Mouse (Mus musculus) retina, postnatal 1 day (tissue): ENCODE data around the gene Timp2.
"Not testable (repeated sequence)": the region's sequence is repeated elsewhere in the genome, so short reads cannot be mapped to it uniquely, and the experiment has no call there.

Experiments
- DNase-seq: peaks from one replicate; pipeline ENCODE4 v3.0.0-alpha.2; 2012

Gene Timp2

DNA sequence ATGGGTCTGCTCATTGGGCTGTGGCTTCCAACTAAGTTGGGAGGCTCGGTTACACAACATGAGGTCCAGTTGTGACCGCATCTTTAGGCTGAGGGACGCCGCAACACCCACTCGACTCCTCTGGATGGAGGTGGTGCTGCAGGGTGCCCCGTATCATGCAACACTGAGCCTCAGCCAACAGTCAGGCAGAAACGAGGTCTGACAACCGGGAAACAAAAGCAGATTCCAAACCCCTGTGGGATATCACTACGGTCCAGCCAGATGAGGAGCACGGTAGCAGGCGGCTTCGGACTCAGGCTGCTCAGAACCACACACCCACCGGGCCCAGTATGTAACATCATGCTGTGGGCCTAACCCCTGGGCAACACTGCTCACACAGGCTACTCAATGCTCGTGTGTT, 25.2 kb downstream of the Timp2 start:
- DNase-seq, result no peak

DNA sequence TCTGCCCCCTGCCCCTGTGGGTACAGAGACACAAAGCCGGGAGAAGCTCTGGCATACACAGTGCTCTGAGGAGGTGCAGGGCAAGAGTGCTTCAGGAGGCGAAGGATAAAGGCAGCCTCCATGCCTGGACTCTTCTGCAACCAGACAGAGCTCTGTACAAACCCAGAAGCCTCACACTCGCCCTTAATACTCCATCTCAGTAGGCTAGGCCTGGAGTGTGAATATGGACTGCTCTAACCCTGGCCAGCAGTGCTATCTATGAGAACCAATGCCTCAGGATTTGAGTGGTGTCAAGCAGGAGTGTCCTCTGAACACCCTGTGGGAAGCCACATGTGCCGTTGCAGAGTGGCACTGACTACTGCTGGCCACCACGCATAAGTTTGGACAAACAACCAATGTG, 26.6 kb downstream of the Timp2 start:
- DNase-seq, result no peak

DNA sequence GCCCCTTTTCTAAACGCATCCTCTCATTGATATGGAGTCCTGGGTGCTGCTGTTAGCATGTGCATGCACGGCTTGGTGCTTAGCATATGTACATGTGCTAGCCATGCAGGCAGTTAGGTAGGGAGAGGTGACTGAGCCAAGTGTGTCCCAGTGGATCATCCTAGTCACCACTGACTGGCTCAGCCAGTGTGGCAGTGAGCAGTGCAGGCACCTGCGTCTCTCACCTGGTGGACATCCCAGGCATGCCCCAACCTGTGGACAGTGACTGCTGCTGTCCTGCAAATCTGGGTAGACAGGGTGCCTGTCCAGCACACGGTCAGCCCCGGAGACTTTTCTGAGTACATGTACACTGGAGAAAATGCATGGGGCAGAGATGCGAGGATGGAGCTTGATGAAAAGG, 27.0 kb downstream of the Timp2 start:
- DNase-seq, result no peak

DNA sequence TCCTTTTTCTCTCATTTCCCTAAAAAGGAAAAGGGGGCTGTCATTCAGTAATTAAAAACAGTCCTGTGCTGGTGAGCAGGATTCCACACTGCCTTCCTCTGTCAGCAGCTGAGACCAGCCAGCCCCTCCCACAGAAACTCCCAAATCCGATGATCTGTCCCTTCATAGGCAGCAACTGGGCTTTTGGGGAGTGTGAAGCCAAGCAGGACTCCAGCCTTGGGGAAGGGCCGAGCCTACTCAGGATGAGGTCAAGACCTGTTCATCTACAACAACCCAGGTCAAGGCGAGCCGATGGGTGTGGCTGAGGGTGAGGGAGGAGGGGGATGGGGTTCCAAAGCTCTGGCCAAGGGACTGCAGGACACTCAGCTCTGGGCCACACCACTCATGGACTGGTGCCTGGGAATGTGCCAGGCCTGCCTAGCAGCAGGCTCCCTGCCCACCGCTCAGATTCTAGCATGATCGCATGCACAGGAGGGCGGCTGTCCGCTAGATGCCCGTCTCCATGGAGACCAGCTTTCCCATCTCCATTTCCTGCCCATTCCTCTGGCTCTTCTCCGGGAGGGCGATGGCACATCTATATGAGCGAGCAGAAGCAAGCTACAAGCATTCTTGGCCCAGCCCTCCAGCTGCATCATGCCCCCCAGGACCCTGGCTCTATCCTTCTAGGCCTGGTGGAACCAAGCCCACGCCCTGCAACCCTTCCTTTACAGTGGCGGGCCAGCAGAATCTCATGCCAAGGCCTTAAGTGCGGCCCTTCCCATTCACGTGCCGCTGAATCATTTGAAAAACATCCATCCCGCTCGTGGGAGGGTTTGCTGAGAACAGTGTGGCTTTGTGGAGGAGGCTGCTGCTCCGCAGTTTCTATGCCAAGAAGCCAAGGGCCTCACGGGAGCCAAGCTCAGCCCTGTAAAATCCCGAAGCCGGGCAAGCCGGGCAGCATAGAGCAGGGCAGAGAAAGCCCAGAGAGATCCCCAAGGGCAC, 28.3 kb downstream of the Timp2 start:
- peak; percentile 39 for DNase-seq

DNA sequence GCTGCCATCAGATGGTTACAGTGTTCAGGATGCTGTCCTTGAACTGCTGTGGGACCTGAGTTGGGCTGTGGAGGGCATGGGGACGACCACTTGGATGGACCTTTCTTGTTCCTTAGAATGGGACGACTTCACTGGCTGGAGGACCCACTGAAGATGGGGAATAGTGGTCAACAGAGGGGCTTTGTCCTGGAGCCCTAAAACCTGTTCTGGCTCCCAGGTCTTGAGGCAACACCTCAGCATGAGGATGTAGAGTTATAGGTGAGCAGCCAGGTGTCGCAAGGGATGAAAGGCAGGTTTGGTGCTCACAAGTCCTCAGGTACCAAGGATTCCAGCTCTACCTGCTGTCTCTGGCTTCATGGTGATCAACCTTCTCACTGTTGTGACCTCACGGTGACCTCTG, 29.0 kb downstream of the Timp2 start:
- no peak for DNase-seq

DNA sequence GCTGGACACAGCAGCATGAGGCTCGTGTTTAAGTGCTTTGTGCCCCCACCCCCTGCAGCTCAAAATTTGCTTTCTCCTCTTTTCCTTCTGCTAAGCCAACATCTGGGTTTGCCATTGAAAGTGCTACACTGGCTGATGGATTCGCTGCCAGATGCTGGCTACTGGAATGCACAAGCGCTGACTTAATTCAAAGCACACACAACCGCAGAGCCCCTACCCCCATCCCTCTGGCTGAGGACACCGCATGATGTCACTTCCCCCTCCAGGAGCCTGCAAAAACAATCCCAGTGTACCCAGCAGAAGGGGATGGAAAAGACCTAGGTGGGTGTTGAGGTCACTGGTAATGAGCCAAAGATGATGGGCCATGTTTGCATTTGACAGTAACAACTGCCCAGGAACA, 31.0 kb downstream of the Timp2 start:
- DNase-seq, result no peak

DNA sequence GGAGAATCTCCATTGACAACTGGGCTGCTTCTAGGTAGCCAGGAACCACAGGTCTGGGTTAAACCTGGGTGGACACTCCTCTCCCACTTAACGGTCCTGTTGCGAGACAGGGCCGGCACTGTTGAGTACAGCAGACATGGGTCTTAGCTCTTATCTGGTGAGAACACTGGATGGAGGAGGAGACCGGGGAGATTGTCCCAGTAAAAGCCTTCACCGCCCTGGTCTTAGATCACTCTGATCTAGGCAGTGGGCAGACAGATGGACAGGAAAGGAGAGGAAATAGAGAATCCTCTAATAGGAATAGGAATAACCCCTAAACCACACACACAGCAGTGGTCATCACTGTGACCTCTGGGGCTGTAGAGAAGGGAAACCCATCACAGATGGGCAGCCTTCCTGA, 31.6 kb downstream of the Timp2 start:
- DNase-seq, result no peak

DNA sequence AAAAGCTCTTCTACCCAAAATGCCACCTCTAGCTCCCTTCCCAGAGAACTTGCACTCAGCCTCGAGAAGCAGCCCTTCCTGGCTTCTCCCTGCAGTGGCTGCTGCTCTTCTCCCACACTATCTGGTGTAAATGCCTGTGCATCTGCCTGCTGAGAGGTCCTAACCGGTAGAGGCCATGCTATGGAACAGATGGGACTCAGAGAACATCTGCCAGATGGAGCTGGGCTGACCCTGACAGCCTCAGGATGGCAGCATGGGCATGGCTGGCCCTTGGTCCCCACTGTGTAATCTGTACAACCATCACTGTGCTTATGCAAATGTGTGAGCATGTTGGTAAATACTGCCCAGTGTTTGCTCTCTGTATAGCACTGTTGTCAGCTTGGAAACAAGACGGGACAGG, 32.9 kb downstream of the Timp2 start:
- DNase-seq, result peak; percentile 56

DNA sequence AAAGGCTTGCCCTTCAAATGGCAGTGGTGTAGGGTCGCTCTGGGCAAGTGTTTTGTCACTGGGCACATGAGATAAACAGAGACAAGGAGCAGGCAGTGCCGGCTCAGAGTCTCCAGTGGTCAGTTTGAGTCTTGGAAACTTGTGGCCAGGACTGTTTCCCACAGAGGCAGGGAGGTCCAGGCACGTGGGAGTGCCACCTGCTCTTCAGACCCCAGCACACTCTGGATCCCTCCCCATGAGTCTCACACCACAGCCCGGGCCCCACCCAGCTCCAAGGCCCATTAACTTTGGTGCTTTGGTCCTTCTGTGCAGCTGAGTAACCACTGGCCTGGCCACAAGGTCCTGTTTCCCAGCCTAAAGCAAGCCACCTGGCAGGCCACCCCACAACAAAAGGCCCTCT, 33.6 kb downstream of the Timp2 start:
- DNase-seq, result no peak

DNA sequence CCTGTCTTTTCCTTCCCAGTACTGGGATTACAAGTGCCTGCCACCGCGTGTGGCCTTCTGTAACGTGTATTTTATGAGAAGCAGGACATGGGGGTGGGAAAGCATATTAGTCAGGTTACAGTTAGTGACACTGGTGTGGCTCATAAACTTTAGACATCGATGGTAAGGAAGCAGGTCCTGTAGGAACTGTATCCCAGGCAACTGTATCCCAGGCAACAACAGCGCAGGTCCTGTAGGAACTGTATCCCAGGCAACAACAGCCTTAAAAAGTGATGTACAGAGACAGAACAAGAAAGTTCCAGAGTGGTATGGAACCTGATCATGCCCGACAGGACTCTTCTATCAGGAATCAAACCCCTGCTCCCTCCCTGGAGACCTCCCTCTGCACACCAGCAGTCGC, 34.0 kb downstream of the Timp2 start:
- DNase-seq, result no peak

DNA sequence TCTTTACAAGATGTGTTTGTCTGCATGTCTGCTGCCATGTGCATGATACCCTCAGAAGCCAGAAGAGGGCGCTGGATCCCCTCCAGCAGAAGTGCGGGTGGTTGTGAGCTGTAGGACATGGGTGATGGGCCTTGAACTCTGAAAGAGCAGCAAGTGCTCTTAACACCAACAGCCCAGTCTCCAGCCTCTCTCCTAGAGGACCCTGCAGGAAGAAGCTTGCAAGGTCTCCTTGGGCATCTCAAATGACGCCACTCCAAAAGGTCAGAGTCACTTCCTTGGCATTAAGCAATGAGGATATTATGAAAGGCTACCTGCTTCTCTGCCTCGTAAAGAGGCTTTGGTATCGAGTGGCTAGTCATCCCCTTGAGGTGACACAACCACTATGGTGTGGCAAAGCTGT, 36.9 kb downstream of the Timp2 start:
- DNase-seq, result peak; percentile 38

DNA sequence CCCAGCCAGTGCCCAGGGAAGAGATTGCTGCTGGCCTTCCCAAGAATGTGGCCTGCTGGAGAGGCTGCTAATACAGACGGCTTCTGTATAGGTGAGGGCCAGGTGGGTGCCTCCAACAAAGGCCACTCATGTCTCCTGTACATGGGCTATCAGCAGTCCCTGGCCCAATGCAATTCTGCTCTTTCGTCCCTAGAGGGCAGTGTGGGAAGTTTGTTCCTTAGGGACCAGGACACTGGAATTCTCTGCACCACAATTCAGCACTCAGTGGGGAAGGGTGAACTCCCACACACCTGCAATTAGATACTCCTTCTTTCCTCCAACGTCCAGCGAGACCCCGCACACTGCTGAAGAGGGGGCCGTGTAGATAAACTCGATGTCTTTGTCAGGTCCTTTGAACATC, 38.4 kb downstream of the Timp2 start:
- DNase-seq, result peak; percentile 81

DNA sequence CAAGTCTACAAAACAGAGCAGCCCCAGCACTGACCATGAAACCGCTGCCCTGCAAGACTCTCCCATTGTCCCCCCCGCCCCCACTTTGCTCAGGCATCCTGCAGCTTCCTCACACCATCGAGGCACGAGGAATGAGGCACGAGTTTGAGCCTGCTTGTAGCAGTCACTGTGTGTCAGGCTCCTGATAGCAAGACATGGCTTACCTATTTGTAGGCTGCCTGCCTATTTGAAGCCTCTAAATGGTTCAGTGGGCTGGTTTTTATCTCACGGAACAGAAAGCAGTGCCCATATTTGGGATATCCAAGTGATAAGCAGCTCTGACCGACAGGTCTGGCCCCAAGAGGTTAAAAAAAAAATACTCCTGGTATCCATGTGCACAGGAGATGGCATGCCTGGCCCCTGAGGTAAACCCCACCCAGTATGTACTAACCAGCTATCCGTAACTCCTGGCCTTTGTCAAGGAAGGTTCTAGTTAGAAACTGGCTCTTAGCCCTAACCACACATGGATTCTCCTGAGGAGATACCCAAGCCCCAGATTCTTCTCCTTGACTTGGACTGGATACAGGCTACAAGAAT, 39.2 kb downstream of the Timp2 start:
- DNase-seq, result no peak

DNA sequence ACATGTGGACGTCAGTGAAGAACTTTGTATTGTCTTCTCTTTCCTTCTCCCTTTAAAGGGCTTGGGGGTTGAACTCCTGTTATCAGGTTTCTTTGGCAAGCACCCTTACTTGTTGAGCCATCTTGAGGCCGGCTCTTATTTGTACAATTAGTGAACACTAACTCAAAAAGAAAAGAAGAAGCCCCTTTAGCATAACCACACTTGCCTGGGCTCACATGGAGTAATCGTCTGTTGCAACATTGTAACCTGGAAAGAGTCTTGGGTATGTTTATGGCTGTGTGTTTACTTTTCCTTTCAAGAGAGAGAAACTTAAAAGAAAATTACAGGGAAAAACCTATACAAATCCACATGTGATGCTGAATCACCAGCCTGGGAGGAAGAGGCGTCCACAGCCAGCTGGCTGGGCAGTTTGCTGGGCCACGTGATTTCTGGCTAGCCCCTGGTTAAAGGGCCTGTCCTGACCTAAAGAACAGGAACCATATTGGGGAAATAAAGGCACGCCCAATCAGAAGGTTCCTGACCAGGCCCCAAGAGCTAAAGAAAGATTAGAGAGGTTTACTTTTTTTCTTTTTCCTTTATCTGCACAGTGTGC, 43.3 kb downstream of the Timp2 start:
- DNase-seq, result no peak

DNA sequence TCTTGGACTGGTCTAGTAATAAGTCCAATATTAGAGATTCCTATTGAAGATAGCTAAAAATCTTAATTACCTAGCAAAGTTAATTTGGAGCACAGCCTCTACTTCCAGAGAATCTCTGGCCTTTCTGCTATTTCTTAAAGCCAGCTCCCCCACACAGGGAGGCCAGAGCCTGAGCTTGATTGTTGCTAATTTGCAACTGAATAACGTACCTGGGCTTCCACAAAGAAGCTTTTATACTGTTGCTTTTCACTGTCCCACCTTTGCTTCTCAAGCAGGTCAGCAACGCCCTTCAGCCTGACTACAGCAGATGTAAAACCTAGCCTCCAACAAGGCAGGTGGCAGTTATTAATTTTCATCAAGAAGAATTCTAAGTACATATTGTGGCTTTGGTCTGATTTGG, 47.6 kb downstream of the Timp2 start:
- not testable (repeated sequence) for DNase-seq

DNA sequence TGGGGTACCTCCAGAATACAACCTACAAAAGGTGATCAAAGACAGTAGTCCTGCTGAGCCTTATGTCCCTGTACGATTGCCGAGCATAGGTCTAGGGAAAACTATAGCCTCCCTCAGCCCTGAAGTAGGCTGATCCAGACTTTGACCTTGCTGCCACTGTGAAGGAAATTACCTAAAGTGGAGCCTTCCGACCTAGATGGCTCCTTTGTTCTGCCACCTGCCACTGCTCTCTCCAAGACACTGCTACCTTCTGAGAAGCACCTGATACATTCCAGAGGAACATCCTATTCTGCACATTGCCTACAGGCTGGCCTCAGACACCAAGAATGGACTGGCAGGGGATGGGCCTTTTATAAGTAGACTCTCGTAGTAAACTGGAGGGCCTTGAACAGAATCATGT, 51.6 kb downstream of the Timp2 start:
- DNase-seq, result not testable (repeated sequence)

DNA sequence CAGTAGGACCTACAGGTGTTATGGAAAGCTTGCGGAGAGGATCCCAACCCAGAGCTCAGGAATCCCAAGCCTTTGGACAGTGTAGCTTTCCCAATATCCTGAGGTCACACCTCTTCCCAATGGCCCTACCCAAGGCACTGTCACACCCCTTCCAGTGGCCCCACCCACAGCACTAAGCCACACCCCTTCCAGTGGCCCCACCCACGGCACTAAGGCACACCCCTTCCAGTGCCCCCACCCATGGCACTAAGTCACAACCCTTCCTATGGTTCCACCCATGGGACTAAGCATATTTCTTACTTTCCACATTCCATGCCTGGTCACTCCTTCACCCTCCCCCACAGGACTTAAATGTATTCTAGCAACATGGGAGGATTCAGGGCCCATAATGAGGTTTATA, 56.7 kb downstream of the Timp2 start:
- DNase-seq, result no peak

DNA sequence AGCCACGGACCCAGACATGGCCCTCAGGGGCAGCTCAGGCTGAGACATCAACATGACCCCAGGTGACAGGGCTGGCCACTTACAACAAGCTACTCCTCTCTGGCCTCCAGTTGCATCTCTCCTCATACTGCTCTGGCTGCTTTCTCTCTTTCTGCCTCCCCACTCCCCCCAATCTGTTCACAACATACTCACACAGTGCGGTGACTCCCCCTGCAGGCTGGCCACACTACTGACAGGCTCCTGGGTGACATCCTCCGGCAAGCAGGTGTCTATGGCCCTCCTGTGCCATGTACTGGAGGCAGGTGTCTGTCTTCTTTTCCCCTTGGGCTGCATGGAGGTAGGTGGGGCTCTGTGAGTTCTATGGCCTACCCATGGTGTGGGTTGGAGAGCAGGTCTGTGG, 57.6 kb downstream of the Timp2 start:
- no peak for DNase-seq

DNA sequence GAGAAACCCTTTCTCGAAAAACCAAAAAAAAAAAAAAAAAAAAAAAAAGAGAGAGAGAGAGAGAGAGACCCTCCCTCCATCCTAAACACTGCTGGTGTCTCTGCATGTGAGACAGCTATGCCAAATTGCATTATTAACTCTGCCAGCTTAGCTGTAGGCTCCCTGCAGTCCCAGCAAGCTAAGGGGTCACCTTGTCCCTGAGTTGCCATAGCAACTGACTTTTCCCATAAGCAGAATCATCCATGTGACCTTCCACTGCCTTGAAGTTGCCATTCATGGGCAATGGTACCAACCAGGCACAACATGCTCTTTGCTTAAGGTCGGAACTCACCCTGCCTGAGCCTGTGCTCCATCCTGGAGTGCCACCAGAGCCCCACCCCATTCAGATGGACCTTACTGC, 60.5 kb downstream of the Timp2 start:
- DNase-seq, result peak; percentile 26

DNA sequence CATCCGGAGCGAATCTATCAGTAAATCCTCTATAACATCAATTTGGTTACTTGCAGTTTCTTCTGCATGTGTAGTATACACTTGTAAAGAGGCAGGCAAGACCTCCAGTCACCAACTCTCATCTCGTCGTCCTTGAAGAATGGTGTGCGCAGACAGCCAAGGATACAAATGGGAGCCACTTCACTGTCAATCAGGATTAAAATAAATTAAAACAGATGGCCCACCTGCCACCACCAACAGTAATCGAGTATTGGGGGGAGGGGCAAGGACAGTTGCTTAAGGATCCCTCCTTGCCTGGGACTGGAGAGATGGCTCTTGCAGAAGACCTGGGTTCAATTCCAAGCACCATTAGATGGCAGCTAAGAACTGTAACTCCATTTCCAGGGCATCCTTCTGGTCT, 62.9 kb downstream of the Timp2 start:
- peak; percentile 39 for DNase-seq

DNA sequence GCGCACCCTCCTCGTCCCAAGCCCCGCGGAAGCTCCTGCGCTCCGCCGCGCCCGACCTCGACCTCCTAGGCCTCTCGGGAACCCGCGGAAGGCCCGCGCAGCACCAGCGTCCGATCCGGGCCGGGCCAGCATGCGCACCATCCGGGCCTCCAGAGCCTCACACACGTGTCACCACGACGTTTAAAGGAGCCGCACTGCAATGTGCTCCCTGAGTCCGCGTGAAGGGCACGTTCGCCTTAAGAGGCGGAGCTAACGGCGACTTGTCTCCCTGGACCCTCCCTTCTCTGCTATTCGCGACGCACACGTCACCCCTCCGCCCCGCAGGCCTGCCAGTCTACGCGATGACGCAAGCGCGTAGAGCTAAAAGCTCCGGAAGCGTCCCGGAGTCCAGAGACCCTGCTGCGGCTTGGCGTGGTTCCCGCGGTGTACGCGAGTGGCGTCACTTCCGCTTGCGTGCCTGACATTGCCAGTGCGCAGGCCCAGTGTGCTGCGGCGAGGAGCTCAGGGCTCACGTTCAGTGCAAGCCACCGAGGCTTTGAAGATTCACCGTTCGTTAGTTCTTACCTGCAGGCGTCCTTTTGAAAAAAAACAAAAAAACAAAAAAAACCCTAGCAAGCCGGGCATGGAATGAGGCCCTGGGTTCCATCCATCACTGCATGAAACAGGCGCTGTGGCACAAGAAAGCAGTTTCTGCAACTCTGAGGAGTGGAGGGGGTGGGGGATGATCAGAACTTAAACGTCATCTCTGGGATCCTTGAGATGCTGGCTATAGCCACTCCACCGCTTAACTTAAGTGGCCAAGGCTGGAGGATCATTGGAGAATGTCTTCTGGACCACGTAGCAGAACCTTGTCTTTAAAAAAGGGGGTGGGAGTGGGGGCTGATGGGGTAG, 65.3 kb downstream of the Timp2 start, which contains the start of gene Usp36:
Gene Usp36 (minus strand): TSS at position 246 of the 891 bp plus-strand sequence.
- DNase-seq, result peak; percentile 100

DNA sequence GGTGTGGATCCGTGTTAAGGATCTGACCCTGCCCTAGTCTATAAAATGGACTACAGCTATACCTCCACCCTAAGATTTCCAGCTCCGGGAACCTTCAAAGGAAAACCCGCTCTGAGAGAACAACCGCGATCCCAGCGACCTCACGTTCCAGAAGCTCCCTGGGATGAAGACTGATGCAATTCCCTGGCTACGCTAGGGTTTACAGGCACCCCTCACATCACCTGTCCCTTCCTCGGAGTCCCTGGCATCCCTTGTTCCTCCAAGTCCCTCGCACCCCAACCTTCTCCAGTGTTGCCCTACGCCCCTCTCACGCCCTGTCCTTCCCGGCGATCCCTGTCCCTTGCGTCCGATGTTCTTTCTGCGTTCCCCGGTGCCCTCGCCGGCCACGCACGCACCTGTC, 66.0 kb downstream of the Timp2 start:
- no peak for DNase-seq

DNA sequence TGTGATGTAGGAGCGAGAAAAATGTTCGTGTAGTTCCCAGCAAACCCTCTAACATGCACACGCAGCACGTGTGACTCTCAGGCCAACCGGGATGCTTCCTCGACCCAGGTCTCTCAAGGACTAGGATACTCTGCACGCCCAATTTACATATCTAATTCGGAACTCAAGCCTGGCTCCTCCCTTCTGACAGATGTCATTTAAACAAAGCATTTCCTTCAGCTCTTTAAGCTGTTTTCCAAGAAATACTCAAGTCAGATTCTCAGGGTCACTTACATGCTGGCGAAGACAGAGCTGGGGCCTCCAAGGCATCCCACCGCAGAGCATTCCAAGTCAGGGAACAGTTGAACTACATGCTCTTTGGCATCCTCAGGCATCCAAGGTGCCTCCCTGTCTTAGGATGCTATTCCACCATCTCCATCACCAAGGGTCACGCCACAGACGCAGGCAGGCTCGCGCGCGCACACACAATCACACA, 66.5 kb downstream of the Timp2 start:
- DNase-seq, result peak; percentile 30
